11 mouse cellular contexts compared by ENCODE assay signal in genomic region chr10:43440050-43440449, GRCm38 (mm10). TPM values are rescaled to one million over a fixed set of nuclear protein-coding genes. Genes with fewer than 3 reads are reported as not detected.
DNase-seq lines count a peak whose midpoint lies in the region; ATAC-seq lines count a peak whose summit lies in the region.
"Had no signal": no experiment of that assay in that cellular context is flagged by ENCODE, and none has a peak within 500 bp of the region (broad histone marks: within the 10 kb centered on the region; RNA-seq: fewer than 3 reads in every experiment).

No protein-coding gene starts in this region.

- no peaks in the 10 kb centered on the region for H3K36me3 ChIP-seq in forebrain, embryonic 14.5 days (ENCODE audit: control insufficient read depth, insufficient read depth, low read length)
- H3K36me3 ChIP-seq: liver, embryonic 13.5 days had no signal

- peak; percentile 10 for DNase-seq in adrenal gland, postnatal 14 days
- DNase-seq in adrenal gland, postnatal 25 days = no peak
- DNase-seq in forebrain, embryonic 14.5 days (ENCODE audit: low spot score) = peak; percentile 58
- peak; percentile 56 for DNase-seq in kidney, postnatal 10 days
- DNase-seq in neural tube, embryonic 10.5 days (ENCODE audit: extremely low spot score, low spot score) = peak; percentile 40
- no peak for DNase-seq in layer of hippocampus, adult 8-10 months (ENCODE audit: low spot score in 2 of 2)
- DNase-seq in frontal cortex, postnatal 14 days (ENCODE audit: low spot score in 2 of 2) = no peak
- DNase-seq: cerebellum, adult 9-11 months; liver, embryonic 13.5 days; thymus, adult 2 months had no signal

- no peaks in the 10 kb centered on the region for H3K27me3 ChIP-seq in forebrain, embryonic 14.5 days (replicated peaks; ENCODE audit: control insufficient read depth, insufficient read depth, low read length)
- H3K27me3 ChIP-seq: liver, embryonic 13.5 days had no signal

- H3K4me2 ChIP-seq in forebrain, embryonic 14.5 days (ENCODE audit: low read length) = peak overlapping the region; percentile 2; the same call in 1 of the 2 replicates
- H3K4me2 ChIP-seq: liver, embryonic 13.5 days had no signal

- 14% methylated on average over 13 of the region's 13 CpGs for whole genome bisulfite sequencing in forebrain, embryonic 14.5 days

- ATAC-seq in forebrain, embryonic 14.5 days = peak; percentile 35
- no peak for ATAC-seq in granulocyte monocyte progenitor cell, adult 5-6 weeks (replicated peaks; ENCODE audit: poor library complexity, severe bottlenecking)

- peaks cover 13% of the 10 kb centered on the region for H3K4me1 ChIP-seq in forebrain, embryonic 14.5 days (ENCODE audit: control insufficient read depth, insufficient read depth, low read length)

- H3K9ac ChIP-seq in forebrain, embryonic 14.5 days (ENCODE audit: low read length) = no peak overlapping the region
- H3K9ac ChIP-seq: liver, embryonic 13.5 days had no signal

- H3K27ac ChIP-seq in forebrain, embryonic 14.5 days (ENCODE audit: low read depth, low read length) = peak overlapping the region; percentile 78

- H3K4me3 ChIP-seq in forebrain, embryonic 14.5 days (ENCODE audit: low read depth, low read length) = no peak overlapping the region
- H3K4me3 ChIP-seq: liver, embryonic 13.5 days had no signal

- no peaks in the 10 kb centered on the region for H3K9me3 ChIP-seq in forebrain, embryonic 14.5 days (replicated peaks; ENCODE audit: control insufficient read depth, low read length)
- H3K9me3 ChIP-seq: liver, embryonic 13.5 days had no signal

RNA-seq across cellular contexts. Expression of gene Bend3, which starts 38.6 kb away (rescaled TPM):
- total RNA-seq in adrenal gland, postnatal 14 days (2021) = 7.0 and 7.2 TPM in 2 replicates
- 5.7 and 8.3 TPM in 2 replicates for total RNA-seq in adrenal gland, postnatal 25 days (2021)
- 2.8 and 3.2 TPM in 2 replicates for polyA plus RNA-seq in forebrain, embryonic 14.5 days (2014; fragmentation: Nextera tagmentation; extraction: Ambion mirVana)
- 1 to 10 TPM; 4.6 to 7.2 (median 6.1) TPM for total RNA-seq in layer of hippocampus, adult 8-10 months (2022)
- total RNA-seq in granulocyte monocyte progenitor cell, adult 5-6 weeks (2014; fragmentation: Nextera tagmentation) = 6.5 and 13.7 TPM in 2 replicates
- total RNA-seq in granulocyte monocyte progenitor cell, adult 5-6 weeks (2017) = 3.8 and 5.2 TPM in 2 replicates

Comparison
In these comparisons a context has a peak if more than half of its experiments do, and no peak if none do; other contexts are left out.
1. DNase-seq: peak in adrenal gland, postnatal 14 days (single experiment), forebrain, embryonic 14.5 days (single experiment), kidney, postnatal 10 days (single experiment) and neural tube, embryonic 10.5 days (single experiment); none in adrenal gland, postnatal 25 days (single experiment), layer of hippocampus, adult 8-10 months (0 of 2) and frontal cortex, postnatal 14 days (0 of 2).